Mouse (Mus musculus): ENCODE results near the gene Klhl8.
"Not testable (repeated sequence)": the region's sequence is repeated elsewhere in the genome, so short reads cannot be mapped to it uniquely, and the experiment has no call there.

Klhl8 gene

GRCm38 (mm10) chr5:103910748-103911409, at the start of gene Klhl8:
Gene Klhl8 (minus strand): TSS chr5:103911259.
- peak; percentile 68 to 86 for DNase-seq (ENCODE audit: low spot score in 2 of 2)

DNA sequence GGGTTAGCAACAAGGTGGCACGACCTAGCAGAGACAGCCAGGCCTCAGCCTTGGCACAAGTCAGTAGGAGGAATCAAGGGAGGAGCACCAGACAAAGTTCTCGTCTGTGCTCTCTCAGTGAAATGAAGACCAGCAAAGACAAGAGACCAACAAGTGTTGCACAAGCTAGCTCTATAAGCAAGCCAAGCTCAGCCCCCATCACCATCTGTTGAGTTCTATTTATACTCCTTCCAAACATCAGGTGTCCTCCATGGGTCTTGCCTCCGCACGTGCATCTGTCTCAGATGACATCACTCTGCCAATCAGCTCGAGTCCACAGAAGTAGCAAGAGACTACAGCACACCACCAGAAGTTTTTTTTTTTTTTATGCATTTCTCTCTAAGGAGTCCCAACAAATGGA, 43.6 kb upstream of the Klhl8 start:
- peak; percentile 11 to 65 for DNase-seq (ENCODE audit: low spot score in 2 of 2)

GRCm38 (mm10) chr5:103953135-103954083, 42.4 kb upstream of the Klhl8 start:
- peak in 1 of 2 experiments; percentile 38 for DNase-seq (ENCODE audit: low spot score in 2 of 2)

DNA sequence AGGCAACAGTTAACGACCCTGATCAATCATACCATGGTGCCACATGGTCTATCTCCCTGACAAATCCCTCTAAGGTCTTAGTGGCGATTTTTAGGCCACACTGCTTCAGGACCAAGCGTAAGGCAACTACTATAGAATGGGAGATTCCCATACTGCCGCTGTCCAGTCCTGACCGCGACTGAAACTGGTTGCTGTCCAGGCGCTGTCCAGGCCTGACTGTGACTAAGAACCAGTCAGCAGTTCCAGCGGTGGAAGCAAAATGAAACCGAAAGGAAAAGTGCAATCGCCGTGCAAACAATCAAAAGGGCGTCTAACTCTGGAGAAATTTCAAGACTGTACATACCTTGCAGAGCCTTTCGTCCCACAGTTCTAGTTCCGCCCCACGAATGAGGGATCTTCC, 39.1 kb upstream of the Klhl8 start:
- DNase-seq (ENCODE audit: low spot score in 2 of 2) = not testable (repeated sequence)

DNA sequence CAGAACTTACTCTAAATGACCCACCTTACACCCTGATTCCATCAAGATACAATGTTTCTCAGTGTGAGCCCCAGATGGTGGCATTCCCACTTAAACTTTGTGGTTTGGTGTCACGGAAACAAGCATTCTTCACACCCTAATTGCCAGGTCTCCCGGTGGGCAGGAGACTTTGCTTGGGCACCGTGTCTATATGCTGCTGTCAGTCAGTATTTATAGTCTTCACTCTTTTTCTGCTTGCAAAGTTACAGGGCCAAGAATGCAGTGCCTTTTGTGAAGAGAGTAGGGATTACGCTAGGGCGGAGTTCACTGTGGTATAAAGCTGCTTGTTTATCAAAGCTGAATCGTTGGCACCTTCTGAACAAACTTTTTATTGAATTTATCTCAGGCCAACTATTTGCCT, 32.1 kb upstream of the Klhl8 start:
- no peak for DNase-seq (ENCODE audit: low spot score in 2 of 2)

- DNase-seq (ENCODE audit: low spot score in 2 of 2) = no peak
Observed at GRCm38 (mm10) chr5:103939856-103940255, 28.8 kb upstream of the Klhl8 start.

DNA sequence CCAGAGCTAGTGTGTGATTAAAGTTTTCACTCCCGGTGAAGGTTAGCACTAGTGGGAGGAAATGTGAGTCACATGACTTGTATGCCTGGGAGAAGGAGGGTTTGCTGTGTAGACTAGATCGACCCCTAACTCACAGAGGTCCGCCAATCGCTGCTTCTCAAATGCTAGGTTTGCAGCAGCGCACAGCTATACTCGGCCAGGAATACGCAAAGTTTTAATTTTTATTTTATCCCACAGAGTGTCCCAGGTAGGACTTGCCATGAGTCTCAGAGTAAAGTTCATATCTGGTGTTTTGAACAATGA, 28.2 kb upstream of the Klhl8 start:
- no peak for DNase-seq (ENCODE audit: low spot score in 2 of 2)

DNA sequence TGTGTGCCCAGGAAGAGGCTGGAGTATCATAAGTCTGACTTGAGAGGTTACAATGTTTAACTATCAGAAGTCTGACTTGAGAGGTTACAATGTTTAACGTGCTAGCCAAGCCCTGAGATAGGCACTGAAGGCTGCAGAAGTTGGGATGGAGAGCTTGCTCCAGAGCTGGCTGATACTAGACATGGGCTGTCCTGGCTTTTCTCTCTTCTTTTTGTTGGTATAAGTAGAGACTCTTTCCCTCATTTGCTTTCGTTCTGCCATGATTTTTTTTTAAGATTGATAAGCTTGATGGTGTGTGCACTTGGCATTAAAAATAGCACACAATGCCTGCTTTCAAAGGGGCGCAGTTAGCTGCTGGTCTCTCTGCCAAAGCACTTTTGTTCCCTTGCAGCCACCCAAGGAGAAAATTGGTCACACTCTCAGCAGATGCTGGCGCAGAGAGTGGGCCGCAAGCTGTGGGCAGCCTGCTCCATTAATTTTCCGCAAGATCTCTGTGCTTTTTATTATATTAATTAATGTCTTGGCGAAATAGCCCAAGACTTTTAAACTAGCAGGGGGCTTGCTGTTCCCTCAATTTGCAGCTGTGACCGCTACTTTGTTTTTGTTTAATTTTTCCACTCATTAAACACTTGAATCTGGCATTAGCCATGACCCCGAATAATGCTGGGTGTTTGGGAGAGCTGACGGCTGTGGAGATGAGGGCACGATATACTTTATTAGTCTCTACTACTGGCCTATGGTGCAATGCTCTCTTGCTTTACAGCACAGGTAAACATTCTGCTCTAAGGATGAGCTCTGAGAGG, 27.7 kb upstream of the Klhl8 start:
- DNase-seq (ENCODE audit: low spot score in 2 of 2) = peak in 1 of 2 experiments; percentile 23

DNA sequence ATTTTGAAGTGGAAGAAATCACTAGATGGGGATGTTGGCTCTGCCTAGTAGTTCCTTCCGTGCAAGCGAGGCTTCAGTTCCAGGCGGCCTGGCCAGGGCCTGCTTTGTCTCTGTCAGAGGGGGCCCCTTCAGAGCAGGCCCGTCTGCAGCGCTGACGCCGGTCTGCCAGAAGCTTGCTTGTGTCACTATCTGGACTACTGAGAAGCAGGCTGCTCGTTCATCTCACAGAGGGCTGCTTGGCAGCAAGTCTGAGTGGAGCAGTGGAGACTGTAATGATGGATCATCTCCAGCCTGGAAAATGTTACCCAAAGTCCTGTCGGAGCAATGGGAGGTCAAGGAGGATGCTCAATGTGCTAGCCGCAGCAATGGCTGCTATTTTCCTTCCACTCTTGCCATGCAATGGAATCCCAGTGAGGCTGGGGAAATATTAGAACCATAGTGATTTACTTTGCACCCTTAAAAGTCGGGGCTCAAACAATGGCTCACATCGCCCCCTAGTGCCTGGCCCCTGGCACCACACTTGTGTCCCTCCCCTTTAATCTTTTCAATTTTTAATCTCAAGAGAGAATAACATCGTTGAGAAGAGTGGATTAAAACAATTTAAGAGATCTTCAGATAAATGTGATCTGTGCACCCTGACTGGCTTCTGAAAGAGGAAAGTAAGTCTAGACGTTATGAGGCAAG, 26.0 kb upstream of the Klhl8 start:
- no peak for DNase-seq (ENCODE audit: low spot score in 2 of 2)

DNA sequence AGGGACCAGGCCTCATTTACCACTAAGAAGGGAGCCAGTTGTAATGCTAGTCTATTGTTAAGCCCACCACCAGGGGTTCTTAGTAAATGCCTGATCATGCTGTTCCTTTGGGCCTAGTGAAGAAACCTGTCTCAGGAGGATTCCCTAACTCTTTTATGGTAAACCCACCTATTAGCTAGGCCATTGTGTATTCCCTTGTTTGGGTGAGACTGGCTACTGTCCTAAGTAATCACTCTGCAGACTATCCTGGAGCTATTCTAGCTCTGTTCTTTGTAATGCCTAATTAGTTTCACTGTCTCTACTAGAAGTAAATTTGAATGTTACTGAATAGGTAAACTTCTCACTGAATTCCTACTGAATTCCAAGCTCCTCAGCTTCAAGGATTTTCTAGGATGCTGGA, 20.9 kb upstream of the Klhl8 start:
- DNase-seq (ENCODE audit: low spot score in 2 of 2) = not testable (repeated sequence)

GRCm38 (mm10) chr5:103930511-103930910, 19.5 kb upstream of the Klhl8 start:
- DNase-seq (ENCODE audit: low spot score in 2 of 2) = no peak

GRCm38 (mm10) chr5:103928196-103928550, 17.1 kb upstream of the Klhl8 start:
- no peak for DNase-seq (ENCODE audit: low spot score in 2 of 2)

- DNase-seq (ENCODE audit: low spot score in 2 of 2) = peak; percentile 93 to 94
Observed at GRCm38 (mm10) chr5:103927429-103928195, 16.6 kb upstream of the Klhl8 start.

GRCm38 (mm10) chr5:103926398-103926797, 15.3 kb upstream of the Klhl8 start:
- DNase-seq (ENCODE audit: low spot score in 2 of 2) = no peak

DNA sequence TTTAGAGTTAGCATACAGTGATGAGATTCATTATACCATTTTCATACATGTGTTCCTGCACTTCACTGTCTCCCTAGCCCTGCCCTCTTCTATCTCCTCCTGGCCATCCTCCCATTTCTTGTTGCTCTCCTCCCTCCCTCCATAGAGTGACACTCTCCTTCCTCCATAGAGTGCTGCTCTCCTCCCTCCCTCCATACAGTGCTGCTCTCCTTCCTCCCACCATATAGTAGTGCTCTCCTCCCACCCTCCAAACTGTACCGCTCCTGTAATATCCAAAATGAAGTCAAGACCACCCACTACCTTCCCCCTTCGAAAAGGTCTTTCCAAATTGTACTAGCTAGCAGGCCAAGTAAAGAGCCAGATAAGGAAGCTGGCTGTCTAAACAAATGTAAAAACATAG, 12.7 kb upstream of the Klhl8 start:
- no peak for DNase-seq (ENCODE audit: low spot score in 2 of 2)

GRCm38 (mm10) chr5:103923101-103923500, 12.0 kb upstream of the Klhl8 start:
- no peak for DNase-seq (ENCODE audit: low spot score in 2 of 2)

GRCm38 (mm10) chr5:103922436-103922835, 11.4 kb upstream of the Klhl8 start:
- no peak for DNase-seq (ENCODE audit: low spot score in 2 of 2)

DNA sequence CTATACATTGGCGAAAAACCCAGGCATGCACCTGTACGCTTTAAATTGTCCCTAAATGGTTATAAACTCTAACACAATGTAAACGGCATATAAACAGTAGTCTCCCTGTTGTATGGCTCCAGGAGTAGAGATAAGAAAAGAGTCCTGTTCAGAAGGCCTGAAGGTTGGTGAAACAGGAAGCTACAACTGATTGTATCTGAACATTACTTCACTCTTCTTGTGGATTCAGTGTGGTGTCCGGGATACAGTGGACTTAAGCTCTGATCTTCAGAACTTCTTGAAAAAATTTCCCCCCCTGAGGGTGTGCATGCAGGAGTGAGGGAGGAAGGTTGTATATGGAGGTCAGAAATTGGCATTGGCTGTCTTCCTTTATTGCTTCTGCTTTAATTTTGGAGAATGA, 8.4 kb upstream of the Klhl8 start:
- no peak for DNase-seq (ENCODE audit: low spot score in 2 of 2)

DNA sequence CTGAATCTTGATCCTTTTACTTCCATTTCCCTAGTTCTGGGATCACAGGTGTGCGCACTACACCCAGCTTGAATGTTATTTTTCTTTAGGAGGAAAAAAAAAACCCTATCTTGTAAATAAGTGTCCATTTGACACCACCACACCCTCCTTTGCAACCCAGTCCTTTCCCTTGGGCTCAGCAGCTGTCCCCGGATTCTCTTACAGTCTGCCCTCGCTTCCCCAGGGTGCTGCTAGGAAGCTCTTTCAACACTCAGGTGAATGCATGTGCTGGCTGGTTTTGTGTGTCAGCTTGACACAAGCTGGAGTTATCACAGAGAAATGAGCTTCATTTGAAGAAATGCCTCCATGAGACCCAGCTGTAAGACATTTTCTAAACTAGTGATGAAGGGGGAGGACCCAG, 7.2 kb upstream of the Klhl8 start:
- DNase-seq (ENCODE audit: low spot score in 2 of 2) = no peak

- no peak for DNase-seq (ENCODE audit: low spot score in 2 of 2)
Observed at GRCm38 (mm10) chr5:103917357-103917895, 6.4 kb upstream of the Klhl8 start.
